Mouse (Mus musculus) neutrophil, adult 5-6 weeks (primary cell): Measurements from ENCODE around the gene Ncoa3. TPM values are rescaled to one million over a fixed set of nuclear protein-coding genes. Genes with fewer than 3 reads are reported as not detected.

Experiments used
- ATAC-seq: fragments of 151-379, 151-347 bp; 2 replicates; pipeline ENCODE4 v1.8.0; 2017; ENCODE audit warnings: mild to moderate bottlenecking, moderate TSS enrichment; ENCODE audit not compliant: insufficient number of reproducible peaks, poor library complexity, low FRiP score, severe bottlenecking; ENCODE audit errors: extremely low read depth
- total RNA-seq: library from RNA; stranded (forward); fragments of 200-1000 nt; gene quantifications from 2 replicates; pipeline ENCODE4 v1.2.3, GENCODE M21; 2017

Gene Ncoa3
- total RNA-seq, 1 experiment from 2014 or later = 148 TPM

DNA sequence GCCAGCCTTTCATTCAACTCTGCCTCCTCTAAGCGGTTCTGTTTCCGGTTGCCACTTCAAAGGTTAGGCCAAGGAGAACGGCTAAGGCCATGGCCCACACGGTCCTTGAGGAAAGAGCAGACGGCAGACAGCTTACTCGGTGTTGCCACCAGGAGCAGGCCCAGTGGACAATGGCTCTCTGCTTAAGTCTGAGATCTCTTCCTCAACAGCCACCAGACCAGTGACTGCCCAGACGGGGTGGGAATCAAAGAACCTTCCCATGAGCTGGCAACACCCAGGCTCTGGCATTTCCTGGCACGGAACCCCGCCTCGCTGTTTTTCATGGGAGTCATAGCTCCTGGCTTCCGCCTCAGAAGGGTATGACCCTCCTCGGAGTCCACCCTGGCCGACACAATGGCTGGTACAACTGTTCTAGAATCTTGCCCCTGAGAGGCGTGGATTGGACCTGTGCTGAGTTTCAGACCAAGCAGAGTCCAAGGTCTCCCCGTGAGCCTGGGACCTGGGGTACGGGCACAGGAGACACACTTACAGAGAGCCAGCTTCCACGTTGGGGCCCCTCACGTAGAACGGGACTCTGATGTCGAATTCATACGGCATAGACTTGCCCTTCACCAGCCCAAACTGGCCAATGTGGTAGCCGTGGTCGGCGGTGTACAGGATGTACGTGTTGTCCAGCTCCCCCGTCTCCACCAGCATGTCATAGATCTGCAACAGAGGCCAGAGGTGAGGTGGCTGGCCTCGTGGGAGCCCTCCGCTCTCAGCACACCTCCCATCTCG, 94.2 kb downstream of the Ncoa3 start:
- no peak for ATAC-seq

DNA sequence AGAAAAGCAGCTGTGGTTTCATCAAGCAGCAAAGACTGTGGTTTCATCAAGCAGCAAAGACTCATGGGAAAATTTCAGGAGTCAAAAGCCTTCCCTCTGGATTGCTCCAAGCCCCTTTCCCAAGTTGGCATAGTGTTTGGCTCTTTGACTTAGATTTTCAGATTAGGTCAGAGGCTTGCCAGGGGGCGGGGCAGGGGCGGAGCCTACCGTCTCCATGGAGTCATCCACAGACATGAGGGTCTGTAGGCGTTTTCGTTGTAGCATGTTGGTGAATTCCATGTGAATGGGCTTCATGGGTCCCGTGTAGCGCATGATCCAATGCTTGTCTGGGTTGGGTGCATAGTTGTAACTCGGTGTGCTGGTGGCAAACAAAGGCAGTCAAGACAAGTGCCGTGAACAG, 96.6 kb downstream of the Ncoa3 start:
- no peak for ATAC-seq

DNA sequence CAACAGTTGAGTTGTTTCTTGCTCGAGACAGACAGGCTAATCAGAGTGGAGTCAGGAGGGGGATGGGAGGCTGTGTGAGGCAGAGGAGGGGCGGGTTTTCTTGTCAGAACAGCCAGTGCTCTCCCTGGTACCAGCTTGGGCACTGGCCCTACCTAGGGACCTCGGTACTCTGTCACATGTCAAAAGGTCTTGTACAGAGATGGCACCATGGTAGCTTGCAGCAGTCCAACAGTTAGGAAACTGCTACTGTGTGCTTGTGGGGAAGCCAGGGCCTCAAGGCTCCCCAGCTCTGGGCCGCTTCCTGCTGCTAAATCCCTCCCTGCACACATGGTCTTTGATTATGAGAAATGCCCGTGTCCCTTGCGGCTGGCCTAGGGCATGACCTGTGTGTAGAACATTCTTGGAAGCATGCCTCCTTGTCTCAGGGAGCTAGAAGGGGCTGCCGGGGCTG, 97.7 kb downstream of the Ncoa3 start:
- ATAC-seq = no peak

DNA sequence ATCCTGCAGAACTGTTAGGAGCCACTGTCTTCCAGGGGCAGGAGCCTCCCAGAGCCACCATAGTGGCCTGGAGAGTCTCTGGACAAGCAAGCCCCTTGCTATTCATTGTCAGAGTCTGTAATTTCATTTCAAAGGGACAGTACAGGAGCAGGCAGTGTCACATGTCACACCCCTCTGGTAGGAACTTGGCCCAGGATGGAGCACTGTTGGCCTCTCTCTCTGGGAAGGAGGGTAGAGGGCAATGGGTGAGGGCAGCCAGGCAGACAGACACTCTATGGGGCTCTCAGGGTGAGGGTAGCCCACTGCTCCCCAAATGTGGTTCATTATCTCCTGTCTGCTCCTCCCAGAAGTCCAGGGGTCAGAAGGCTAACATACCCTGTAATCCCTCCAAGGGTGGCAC, 99.2 kb downstream of the Ncoa3 start:
- ATAC-seq = no peak

DNA sequence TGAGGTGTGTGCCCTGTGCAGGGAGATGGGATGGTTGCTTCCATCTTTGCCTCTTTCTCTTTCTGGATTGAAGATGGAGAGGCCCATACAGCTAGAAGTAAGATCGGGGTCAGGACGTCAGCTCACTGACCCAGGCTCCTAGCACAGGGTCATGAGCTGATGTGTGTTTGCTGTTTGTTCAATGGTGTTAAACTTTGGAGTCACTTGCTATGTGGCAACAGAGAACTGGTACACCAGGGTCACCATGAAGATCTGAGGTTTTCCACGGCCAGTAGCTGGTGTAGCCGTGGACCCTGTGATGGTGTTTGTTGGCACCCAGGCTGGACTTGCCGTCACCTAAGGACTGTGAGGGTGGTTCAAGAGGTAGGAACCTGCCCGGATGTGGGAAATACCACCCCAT, 100.0 kb downstream of the Ncoa3 start:
- ATAC-seq = no peak

DNA sequence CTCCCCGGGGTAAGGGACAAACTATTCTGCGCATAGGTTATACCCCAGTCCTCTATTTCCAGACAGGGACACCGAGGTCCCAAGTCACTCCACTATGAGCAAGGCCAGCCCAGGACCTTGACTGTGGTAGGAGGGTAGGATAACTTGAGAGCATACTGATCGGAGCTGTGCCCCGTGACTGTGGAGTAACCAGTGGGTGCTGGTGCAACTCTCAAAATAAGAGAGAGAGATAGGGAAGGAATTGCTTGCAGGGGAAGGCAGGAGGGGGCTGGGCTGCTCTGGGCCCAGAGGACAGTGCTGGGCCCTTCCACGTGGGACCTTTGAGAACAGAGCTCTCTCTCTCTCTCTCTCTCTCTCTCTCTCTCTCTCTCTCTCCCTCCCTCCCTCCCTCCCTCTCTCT, 103.9 kb downstream of the Ncoa3 start:
- ATAC-seq = no peak

DNA sequence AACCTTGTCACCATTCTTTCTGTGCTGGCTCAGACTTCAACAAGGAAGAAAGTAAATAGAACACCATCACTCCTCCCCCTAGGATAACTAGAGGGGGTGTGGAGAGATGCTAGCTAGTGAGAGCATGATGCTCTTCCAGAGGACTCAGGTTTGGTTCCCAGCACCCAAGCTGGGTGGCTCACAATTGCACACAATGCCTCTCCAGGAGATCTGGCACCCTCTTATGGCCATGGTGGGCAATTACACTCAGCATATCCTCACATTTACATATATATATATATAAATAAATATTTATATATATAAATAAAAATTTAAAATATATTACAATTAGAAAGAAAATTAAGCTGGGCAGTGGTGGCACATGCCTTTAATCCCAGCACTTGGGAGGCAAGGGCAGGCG, 104.4 kb downstream of the Ncoa3 start:
- ATAC-seq = no peak

DNA sequence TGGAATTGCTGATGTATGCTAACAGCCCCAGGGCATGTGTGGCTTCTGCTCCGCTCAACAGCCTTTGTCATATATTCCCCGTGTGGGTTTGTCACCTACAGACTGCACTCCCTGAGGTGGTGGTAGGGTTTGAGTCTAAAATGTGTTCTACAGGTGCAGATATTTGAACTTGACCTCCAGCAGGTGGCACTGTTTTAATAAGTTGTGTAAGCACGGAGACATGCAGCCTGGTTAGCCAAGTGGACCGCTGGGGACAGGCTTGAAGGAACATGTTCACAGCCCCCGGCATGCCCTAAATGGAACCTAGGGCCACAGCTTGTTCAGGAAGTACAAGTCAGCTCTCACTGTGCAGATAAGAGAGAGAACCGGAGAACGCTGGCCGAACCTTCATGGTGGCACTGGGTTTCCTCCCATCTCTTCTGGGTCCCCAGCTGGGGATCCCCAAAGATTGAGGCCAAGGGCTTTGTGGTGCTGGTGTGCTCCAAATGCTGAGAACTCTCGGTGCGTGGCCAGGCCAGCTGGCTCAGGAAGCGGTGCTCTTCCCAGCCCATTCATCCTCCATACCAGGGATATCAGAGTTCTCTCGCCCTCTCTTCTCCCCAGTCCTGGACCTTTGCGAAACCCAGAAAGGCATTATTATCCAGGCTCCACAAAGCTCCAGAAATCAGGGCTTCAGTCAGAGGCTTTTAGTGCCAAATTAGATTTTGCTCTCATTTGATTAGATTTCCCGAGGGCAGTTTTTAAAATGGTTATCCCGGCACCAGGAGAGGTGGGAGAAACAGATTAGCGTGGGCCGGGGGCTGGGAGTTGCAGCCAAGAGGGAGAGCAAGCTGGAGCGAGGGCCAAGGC, 105.2 kb downstream of the Ncoa3 start:
- ATAC-seq = no peak

DNA sequence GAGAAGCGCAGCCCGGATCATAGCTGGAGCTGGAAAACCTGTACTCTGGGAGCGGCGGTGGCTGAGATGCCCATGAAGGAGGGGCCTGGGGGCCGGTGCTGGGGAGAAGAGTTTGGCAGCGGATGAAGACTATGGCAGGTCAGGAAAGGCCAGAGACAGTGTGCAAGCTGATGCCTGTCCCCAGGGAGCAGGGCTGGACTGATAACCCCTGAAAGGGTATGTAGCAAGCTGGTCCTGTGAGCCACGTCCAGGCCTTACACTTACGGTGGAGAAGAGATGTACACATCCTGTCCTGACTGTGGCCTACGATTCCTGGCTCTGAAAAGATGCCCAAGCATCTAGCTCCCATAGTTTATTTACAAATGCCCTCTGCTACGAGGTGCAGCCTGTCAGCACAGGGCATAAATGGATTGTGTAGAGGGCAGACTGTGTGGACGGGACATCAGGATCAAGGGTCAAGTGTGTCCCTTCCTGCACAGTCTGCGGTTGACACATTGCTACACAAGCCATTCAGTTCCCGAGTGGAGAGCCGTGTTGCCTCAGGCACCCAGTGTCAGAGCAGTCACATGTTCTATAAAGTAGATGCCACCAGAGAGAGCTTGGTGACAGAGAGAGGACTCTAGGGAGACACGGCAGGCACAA, 106.0 kb downstream of the Ncoa3 start:
- ATAC-seq = no peak

DNA sequence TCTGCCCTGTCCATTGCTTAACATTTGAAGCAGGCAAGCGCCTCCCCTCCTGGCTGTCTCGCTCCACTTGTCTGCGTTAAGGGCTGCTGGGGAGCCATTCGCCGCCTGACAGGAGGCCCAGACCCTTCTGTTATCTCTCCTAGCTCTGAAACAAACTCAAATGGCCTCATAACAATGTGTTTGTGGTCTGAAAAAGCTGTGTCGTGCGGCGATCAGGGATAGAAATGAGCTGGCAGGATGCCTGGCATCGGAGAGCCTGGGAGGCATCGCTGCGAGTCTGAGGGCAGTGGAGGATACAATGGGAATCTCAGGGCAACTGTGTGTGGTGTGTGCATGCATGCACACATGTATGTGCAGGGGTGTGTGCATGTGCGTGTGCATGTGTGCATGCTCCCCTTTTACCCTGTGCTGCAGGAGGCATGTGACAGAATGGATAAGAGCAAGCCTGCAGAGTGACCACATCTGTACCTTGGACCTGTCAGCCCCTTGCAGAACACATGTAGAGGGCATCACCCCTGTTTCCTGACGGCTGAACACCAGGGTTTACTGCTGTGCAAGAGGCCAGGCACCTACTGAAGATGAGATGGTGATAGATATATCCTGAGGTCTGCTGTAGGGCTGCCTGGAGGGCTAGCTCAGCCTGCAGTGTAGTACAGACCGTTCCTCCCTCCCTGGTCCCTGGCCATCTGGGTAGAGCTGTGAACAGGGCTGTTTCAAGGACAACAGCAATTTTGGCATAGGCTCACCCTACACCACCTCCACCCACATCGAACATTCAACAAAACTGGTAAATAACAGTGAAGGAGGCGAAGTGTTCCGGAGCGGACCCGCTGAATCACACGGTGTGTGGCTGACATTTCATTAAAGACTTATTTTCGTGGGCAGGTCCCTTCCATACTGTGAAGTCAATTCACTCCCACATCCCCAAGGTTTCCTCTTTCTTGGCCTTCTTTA, 108.2 kb downstream of the Ncoa3 start:
- no peak for ATAC-seq

DNA sequence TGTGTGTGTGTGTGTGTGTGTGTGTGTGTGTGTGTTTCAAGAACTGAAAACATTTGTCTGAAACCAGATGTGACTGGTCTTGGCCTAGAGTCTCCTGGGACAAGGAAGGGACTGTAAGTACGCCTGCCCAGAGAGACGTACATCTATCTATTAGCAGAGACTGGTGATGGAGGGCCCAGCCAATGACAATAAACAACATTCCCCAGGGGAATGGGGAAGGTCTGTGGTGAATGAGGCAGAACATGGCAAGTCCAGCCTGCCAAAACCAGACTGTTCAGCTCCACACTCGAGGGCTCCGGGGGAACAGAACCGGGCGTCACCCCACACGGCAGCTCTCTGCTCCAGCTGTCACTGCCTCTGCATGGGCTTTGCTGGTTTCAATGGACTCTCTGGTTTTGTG, 110.5 kb downstream of the Ncoa3 start:
- ATAC-seq = no peak

DNA sequence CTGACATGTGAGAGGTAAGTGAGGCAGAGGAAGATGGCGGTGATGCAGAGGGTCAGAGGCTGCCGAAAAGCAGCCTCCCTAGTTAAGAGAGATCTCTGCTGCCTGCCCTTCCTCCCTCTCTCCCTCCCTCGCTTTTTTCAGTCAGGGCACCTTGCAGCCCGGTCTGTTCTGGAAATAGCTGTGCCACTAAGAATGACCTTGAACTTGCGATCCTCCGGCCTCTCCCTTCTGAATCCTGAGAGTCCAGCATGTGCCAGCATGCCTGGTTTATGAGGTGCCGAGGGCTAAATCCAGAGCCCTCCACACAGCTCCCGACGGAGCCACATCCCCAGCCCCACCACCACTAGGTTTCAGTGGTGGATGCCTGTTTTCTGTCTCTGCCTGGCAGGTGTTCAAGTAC, 113.5 kb downstream of the Ncoa3 start:
- no peak for ATAC-seq

DNA sequence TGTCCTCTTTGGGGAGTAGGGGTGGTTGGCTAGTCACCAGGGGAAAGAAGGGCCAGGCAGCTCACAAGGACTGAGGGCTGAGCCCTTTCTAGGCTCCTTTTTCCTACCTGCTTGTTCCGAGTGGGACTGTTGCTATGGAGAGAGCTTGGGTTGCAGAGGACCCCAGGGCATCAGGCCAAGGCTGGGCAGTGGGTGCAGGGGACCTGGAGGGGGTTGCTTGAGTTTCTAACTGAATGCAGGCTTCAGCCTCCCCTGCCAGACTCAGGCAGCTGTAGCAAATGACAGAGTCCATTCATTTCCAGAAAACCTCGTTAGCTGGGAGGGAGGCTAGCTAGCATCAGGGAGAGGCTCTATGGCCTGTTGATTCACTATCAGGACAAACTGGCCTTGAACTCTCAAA, 114.2 kb downstream of the Ncoa3 start:
- no peak for ATAC-seq

DNA sequence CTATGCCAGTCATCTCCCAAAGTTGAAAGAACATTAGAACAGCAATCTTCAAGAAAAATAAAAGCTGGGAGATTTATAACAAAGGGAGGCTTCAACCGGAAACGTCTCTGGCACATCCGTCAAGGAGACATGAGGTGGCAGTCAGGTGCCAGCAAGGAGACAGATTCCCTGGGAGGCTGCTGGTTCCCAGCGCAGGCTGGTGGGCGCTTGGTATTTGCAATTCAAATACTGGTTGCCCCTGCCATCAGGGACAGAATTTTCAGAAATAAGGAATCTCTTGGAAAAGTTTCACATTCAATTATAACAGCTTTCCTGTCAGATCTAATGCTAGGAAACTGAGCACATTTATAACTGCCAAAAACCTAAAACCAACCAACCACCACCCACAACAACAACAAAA, 115.5 kb downstream of the Ncoa3 start:
- ATAC-seq = no peak

DNA sequence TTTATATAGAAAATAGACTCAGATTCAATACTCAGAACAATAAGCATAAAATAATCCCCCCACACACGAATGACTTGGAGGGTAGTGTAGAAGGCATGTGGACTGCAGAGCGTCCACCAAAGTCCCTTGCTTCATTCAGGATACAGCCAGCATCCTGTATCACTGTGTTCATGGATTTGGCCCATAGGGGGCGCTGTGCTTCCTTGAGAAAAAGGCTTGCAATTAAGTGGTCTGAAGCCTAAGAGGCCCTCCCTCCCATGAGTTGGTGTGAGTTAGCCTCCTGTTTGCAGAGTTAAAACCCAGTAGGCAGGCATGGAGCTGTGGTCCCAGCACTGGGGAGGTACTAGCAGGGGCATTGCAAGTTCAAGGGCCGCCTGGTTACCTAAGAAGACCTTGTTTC, 115.9 kb downstream of the Ncoa3 start:
- ATAC-seq = peak; percentile 21; the same call in 1 of the 2 replicates

DNA sequence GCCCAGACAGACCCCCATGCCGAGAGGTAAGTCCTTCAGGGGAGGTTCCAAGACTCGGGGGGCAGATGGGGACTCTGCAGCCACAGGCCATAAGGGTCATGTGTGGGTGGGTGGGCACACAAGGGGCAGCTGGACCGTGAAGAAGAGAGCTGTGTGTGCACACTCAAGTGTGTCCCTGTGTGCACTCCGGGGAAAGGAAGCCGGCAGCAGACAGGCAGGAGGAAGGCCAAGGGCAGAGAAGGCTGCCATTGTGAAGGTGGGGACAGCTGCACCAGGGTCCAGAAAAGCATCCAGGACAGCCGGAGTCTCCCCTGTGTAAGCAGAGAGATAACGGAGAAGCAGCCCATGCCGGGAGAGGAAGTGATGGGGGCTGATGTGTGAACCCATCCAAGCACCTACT, 118.3 kb downstream of the Ncoa3 start:
- ATAC-seq = no peak

DNA sequence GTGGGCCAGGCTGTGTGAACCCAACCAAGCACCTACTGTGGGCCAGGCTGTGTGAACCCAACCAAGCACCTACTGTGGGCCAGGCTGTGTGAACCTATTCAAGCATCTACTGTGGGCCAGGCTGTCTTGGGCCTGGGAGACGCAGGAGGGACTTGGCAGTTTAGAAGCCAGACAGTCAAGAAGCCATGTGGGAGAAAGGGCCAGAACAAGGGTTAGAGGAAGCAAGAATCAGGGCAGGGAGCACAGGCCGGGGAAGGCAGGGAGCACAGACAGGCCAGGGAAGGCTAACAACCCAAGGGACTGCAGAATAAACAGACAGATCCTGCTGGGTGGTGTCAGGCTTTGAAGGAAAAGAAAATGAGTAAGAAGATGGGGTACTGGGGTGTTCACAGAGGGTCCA, 118.8 kb downstream of the Ncoa3 start:
- no peak for ATAC-seq

DNA sequence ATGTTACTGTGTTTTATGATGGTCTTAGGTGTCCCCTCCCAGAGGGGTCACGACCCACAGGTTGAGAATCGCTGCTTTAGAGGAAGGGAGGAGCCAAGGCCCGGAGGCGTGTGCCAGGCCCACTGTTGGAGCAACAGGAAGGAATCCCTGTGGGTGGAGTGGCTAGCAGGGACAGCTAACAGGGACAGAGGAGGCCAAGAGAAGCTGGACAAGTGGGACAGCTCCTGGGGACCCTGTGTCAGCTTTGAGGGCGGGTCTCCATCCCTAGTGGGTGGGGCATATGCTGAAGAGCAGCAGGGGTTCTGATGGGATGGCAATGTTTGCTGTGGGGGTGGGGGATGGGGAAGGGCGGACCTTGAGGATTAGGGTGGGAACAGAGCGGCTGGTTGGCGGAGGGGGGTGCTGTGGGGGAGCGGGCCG, 119.4 kb downstream of the Ncoa3 start:
- no peak for ATAC-seq

DNA sequence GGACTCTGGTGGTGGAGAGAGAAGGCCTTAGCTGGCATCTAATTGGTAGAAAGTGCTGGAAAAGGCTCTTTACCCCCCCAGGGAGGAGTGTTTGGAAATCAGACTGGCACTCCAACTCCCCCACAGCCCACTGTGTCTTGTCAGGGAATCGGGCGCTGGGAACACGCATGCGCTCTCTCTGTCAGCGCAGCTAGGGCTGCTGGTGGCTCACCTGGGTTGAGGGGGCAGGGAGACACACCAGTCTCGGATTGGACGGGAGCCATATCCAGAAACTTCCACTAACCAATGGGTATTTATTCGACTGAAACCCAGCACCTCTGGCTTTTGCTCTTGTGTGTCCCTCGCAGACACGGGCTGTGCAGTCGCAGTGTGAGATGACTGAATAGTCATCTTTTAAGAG, 120.5 kb downstream of the Ncoa3 start:
- ATAC-seq = no peak
